Mouse (Mus musculus) embryonic facial prominence, embryonic 15.5 days (tissue): ENCODE data around the gene Hipk2. TPM values are rescaled to one million over a fixed set of nuclear protein-coding genes. Genes with fewer than 3 reads are reported as not detected.
A peak's percentile ranks its signal among the peaks of the same experiment; 100 is the strongest.

Experiments
- ATAC-seq: fragments of 200-750 bp; cut with Nextera tagmentation; 2 replicates; pipeline ENCODE4 v1.8.0; 2017; ENCODE audit warnings: low read depth, moderate TSS enrichment; ENCODE audit not compliant: insufficient number of reproducible peaks, low FRiP score, low TSS enrichment
- H3K27ac ChIP-seq: fragments of 300-500 bp; sonication (generic); replicated peaks from 2 replicates; pipeline ENCODE4 v1.5.1; 2015; ENCODE audit warnings: mild to moderate bottlenecking, inconsistent platforms
- H3K27me3 ChIP-seq: fragments of 300-500 bp; sonication (generic); 2 replicates; pipeline ENCODE4 v1.6.1; 2015; ENCODE audit warnings: inconsistent platforms
- H3K36me3 ChIP-seq: fragments of 300-500 bp; sonication (generic); 2 replicates; pipeline ENCODE4 v1.6.1; 2015; ENCODE audit warnings: mild to moderate bottlenecking, inconsistent platforms
- H3K4me1 ChIP-seq: fragments of 300-500 bp; sonication (generic); 2 replicates; pipeline ENCODE4 v1.6.1; 2015; ENCODE audit warnings: inconsistent platforms
- H3K4me2 ChIP-seq: fragments of 300-500 bp; sonication (generic); replicated peaks from 2 replicates; pipeline ENCODE4 v1.6.1; 2015; ENCODE audit warnings: mild to moderate bottlenecking, inconsistent platforms
- H3K4me3 ChIP-seq: fragments of 300-500 bp; sonication (generic); replicated peaks from 2 replicates; pipeline ENCODE4 v1.5.1; 2015; ENCODE audit warnings: mild to moderate bottlenecking, inconsistent platforms
- H3K9ac ChIP-seq: fragments of 300-500 bp; sonication (generic); 2 replicates; pipeline ENCODE4 v1.6.1; 2015; ENCODE audit warnings: inconsistent platforms
- H3K9me3 ChIP-seq: fragments of 300-500 bp; sonication (generic); replicated peaks from 2 replicates; pipeline ENCODE4 v1.6.1; 2016; ENCODE audit warnings: inconsistent platforms
- WGBS: fragments of 180-500 bp; shearing (Covaris S2); methylation state at CpG from one replicate; pipeline ENCODE4 v1.1.7; 2015; 5-methylcytosine and 5-hydroxymethylcytosine counted together
- polyA plus RNA-seq: library from polyadenylated mRNA; unstranded; fragments of >200 nt; fragmentation: Nextera tagmentation; extraction: Ambion mirVana; gene quantifications from 2 replicates; pipeline ENCODE4 v1.2.1, GENCODE M21; 2015

The Hipk2 gene
- polyA plus RNA-seq, 1 experiment from 2014 or later = 13.5 TPM

GRCm38 (mm10) chr6:38669580-38669979, 206.4 kb downstream of the Hipk2 start:
- no peaks in the 10 kb centered on the region for H3K9me3 ChIP-seq
- 64% methylated on average over 6 of the region's 6 CpGs for whole genome bisulfite sequencing
- H3K27ac ChIP-seq = no peak overlapping the region
- no peak overlapping the region for H3K4me2 ChIP-seq
- H3K9ac ChIP-seq = no peak overlapping the region
- 0 out of 2 replicates have a peak, but pooled peaks cover 6% of the 10 kb centered on the region for H3K27me3 ChIP-seq
- H3K4me1 ChIP-seq = no peaks in the 10 kb centered on the region
- no peaks in the 10 kb centered on the region for H3K36me3 ChIP-seq
- H3K4me3 ChIP-seq = no peak overlapping the region
- ATAC-seq = no peak

GRCm38 (mm10) chr6:38662714-38663615, 213.0 kb downstream of the Hipk2 start, which contains the start of gene Clec2l:
TSS of gene Clec2l (plus strand) at chr6:38663069.
- Histone ChIP-seq H3K9ac (peak within 1 kb of the TSS; percentile 47), H3K4me3 (peak within 1 kb of the TSS; percentile 62), H3K4me1 (0 out of 2 replicates have a peak, but pooled peaks cover 7% of the 10 kb centered on the region), H3K9me3 (no peaks in the 10 kb centered on the region), H3K36me3 (no peaks in the 10 kb centered on the region), H3K27me3 (peaks cover 14% of the 10 kb centered on the region; the same call in 1 of the 2 replicates), H3K27ac (no peak within 1 kb of the TSS; the same call in 1 of the 2 replicates), H3K4me2 (peak within 1 kb of the TSS; percentile 93)
- ATAC-seq = peak; percentile 74
- WGBS = under 1% methylated on average over 65 of the region's 84 CpGs

- Histone ChIP-seq H3K4me2 (no peak overlapping the region), H3K36me3 (no peaks in the 10 kb centered on the region), H3K9me3 (no peaks in the 10 kb centered on the region), H3K27ac (no peak overlapping the region), H3K4me1 (0 out of 2 replicates have a peak, but pooled peaks cover 7% of the 10 kb centered on the region), H3K27me3 (peaks cover 14% of the 10 kb centered on the region; the same call in 1 of the 2 replicates), H3K9ac (no peak overlapping the region), H3K4me3 (no peak overlapping the region)
- ATAC-seq = no peak
- WGBS = 43% methylated on average over 4 of the region's 4 CpGs
These were observed 214.3 kb downstream of the Hipk2 start for GRCm38 (mm10) chr6:38661626-38662025.

- peak; percentile 39; the same call in 1 of the 2 replicates for ATAC-seq
- H3K36me3 ChIP-seq = no peaks in the 10 kb centered on the region
- H3K9me3 ChIP-seq = no peaks in the 10 kb centered on the region
- no peaks in the 10 kb centered on the region for H3K27me3 ChIP-seq
- no peak overlapping the region for H3K4me3 ChIP-seq
- no peak overlapping the region for H3K9ac ChIP-seq
- no peak overlapping the region for H3K27ac ChIP-seq
- WGBS = 33% methylated on average over 14 of the region's 14 CpGs
- 0 out of 2 replicates have a peak, but pooled peaks cover 3% of the 10 kb centered on the region for H3K4me1 ChIP-seq
- no peak overlapping the region for H3K4me2 ChIP-seq
These were observed 225.6 kb downstream of the Hipk2 start for GRCm38 (mm10) chr6:38650263-38650937.

GRCm38 (mm10) chr6:38649545-38649944, 226.4 kb downstream of the Hipk2 start:
- ATAC-seq = no peak
- no peaks in the 10 kb centered on the region for H3K9me3 ChIP-seq
- H3K36me3 ChIP-seq = no peaks in the 10 kb centered on the region
- H3K4me1 ChIP-seq = 0 out of 2 replicates have a peak, but pooled peaks cover 3% of the 10 kb centered on the region
- WGBS = 72% methylated on average over 3 of the region's 3 CpGs
- no peaks in the 10 kb centered on the region for H3K27me3 ChIP-seq
- H3K4me2 ChIP-seq = no peak overlapping the region
- H3K4me3 ChIP-seq = no peak overlapping the region
- H3K27ac ChIP-seq = no peak overlapping the region
- no peak overlapping the region for H3K9ac ChIP-seq

Other genes starting within 250 kb of the Hipk2 start
- gene Klrg2, start 238.9 kb downstream of the Hipk2 start, polyA plus RNA-seq = 3.0 and 4.0 TPM in 2 replicates
- gene Clec2l, start 213.1 kb downstream of the Hipk2 start, polyA plus RNA-seq = 2.9 and 3.5 TPM in 2 replicates
- 2.5 and 2.6 TPM in 2 replicates for gene Tbxas1, start 761 bp downstream of the Hipk2 start, polyA plus RNA-seq
- 10.7 and 12.0 TPM in 2 replicates for gene Parp12, start 242.2 kb upstream of the Hipk2 start, polyA plus RNA-seq